Mouse (Mus musculus) kidney, embryonic 15.5 days (tissue): ENCODE results near the gene Bri3. TPM values are rescaled to one million over a fixed set of nuclear protein-coding genes. Genes with fewer than 3 reads are reported as not detected.

Source experiments
- ATAC-seq: fragments of 200-750 bp; cut with Nextera tagmentation; replicated peaks from 2 replicates; pipeline ENCODE4 v1.8.0; 2017; ENCODE audit warnings: moderate TSS enrichment; ENCODE audit not compliant: low FRiP score
- H3K27ac ChIP-seq: fragments of 300-500 bp; sonication (generic); 2 replicates; pipeline ENCODE4 v1.5.1; 2015; ENCODE audit warnings: mild to moderate bottlenecking, inconsistent platforms
- H3K27me3 ChIP-seq: fragments of 300-500 bp; sonication (generic); 2 replicates; pipeline ENCODE4 v1.6.1; 2015; ENCODE audit warnings: inconsistent platforms
- H3K36me3 ChIP-seq: fragments of 300-500 bp; sonication (generic); 2 replicates; pipeline ENCODE4 v1.6.1; 2015; ENCODE audit warnings: inconsistent platforms
- H3K4me1 ChIP-seq: fragments of 300-500 bp; sonication (generic); 2 replicates; pipeline ENCODE4 v1.6.1; 2015; ENCODE audit warnings: inconsistent platforms
- H3K4me2 ChIP-seq: fragments of 300-500 bp; sonication (generic); 2 replicates; pipeline ENCODE4 v1.6.1; 2015; ENCODE audit warnings: moderate library complexity, mild to moderate bottlenecking, inconsistent platforms
- H3K4me3 ChIP-seq: fragments of 300-500 bp; sonication (generic); replicated peaks from 2 replicates; pipeline ENCODE4 v1.5.1; 2015; ENCODE audit warnings: mild to moderate bottlenecking, inconsistent platforms
- H3K9ac ChIP-seq: fragments of 300-500 bp; sonication (generic); 2 replicates; pipeline ENCODE4 v1.6.1; 2015; ENCODE audit warnings: mild to moderate bottlenecking, inconsistent platforms
- H3K9me3 ChIP-seq: fragments of 300-500 bp; sonication (generic); replicated peaks from 2 replicates; pipeline ENCODE4 v1.6.1; 2016; ENCODE audit warnings: inconsistent platforms
- WGBS: fragments of 180-500 bp; shearing (Covaris S2); methylation state at CpG from one replicate; pipeline ENCODE4 v1.1.7; 2015; ENCODE audit warnings: mixed read lengths; 5-methylcytosine and 5-hydroxymethylcytosine counted together
- polyA plus RNA-seq: library from polyadenylated mRNA; unstranded; fragments of >200 nt; fragmentation: Nextera tagmentation; extraction: Ambion mirVana; gene quantifications from 2 replicates; pipeline ENCODE4 v1.2.1, GENCODE M21; 2015

Gene Bri3
- polyA plus RNA-seq, 1 experiment from 2014 or later, result 123 TPM

GRCm38 (mm10) chr5:144379431-144379830 is 135.2 kb downstream of the Bri3 start:
- no peaks in the 10 kb centered on the region for H3K9me3 ChIP-seq
- H3K36me3 ChIP-seq, result no peaks in the 10 kb centered on the region
- H3K27ac ChIP-seq, result no peak overlapping the region
- no peaks in the 10 kb centered on the region for H3K27me3 ChIP-seq
- ATAC-seq, result no peak
- no peak overlapping the region for H3K4me3 ChIP-seq
- 89% methylated on average over 4 of the region's 4 CpGs for WGBS
- no peak overlapping the region for H3K4me2 ChIP-seq
- H3K9ac ChIP-seq, result no peak overlapping the region
- no peaks in the 10 kb centered on the region for H3K4me1 ChIP-seq

GRCm38 (mm10) chr5:144380689-144381088 is 136.5 kb downstream of the Bri3 start:
- WGBS, result 67% methylated on average over 7 of the region's 7 CpGs
- Histone ChIP-seq H3K36me3 (no peaks in the 10 kb centered on the region), H3K4me3 (no peak overlapping the region), H3K4me1 (no peaks in the 10 kb centered on the region), H3K4me2 (no peak overlapping the region), H3K27me3 (no peaks in the 10 kb centered on the region), H3K27ac (no peak overlapping the region), H3K9ac (no peak overlapping the region), H3K9me3 (no peaks in the 10 kb centered on the region)
- no peak for ATAC-seq

GRCm38 (mm10) chr5:144381782-144382181 is 137.5 kb downstream of the Bri3 start:
- ATAC-seq, result no peak

GRCm38 (mm10) chr5:144383936-144384335 is 139.7 kb downstream of the Bri3 start:
- Histone ChIP-seq H3K27ac (no peak overlapping the region), H3K9ac (no peak overlapping the region), H3K9me3 (no peaks in the 10 kb centered on the region), H3K4me1 (no peaks in the 10 kb centered on the region), H3K4me2 (no peak overlapping the region), H3K27me3 (no peaks in the 10 kb centered on the region), H3K4me3 (no peak overlapping the region), H3K36me3 (no peaks in the 10 kb centered on the region)
- no peak for ATAC-seq
- WGBS, result 72% methylated on average over 3 of the region's 3 CpGs

More at GRCm38 (mm10) chr5:144381782-144382181, 137.5 kb downstream of the Bri3 start:
- Histone ChIP-seq H3K4me1 (no peaks in the 10 kb centered on the region), H3K36me3 (no peaks in the 10 kb centered on the region), H3K4me3 (no peak overlapping the region), H3K27ac (no peak overlapping the region), H3K9ac (no peak overlapping the region), H3K9me3 (no peaks in the 10 kb centered on the region), H3K4me2 (no peak overlapping the region), H3K27me3 (no peaks in the 10 kb centered on the region)
- WGBS, result 81% methylated on average over 3 of the region's 3 CpGs

- H3K27ac ChIP-seq, result no peak overlapping the region
- no peak for ATAC-seq
- H3K9ac ChIP-seq, result no peak overlapping the region
- H3K4me3 ChIP-seq, result no peak overlapping the region
- 11% methylated on average over 6 of the region's 6 CpGs for WGBS
- no peaks in the 10 kb centered on the region for H3K4me1 ChIP-seq
- no peaks in the 10 kb centered on the region for H3K36me3 ChIP-seq
- H3K27me3 ChIP-seq, result no peaks in the 10 kb centered on the region
- no peak overlapping the region for H3K4me2 ChIP-seq
- no peaks in the 10 kb centered on the region for H3K9me3 ChIP-seq
These were observed 143.6 kb downstream of the Bri3 start for GRCm38 (mm10) chr5:144387851-144388250.

GRCm38 (mm10) chr5:144394142-144394541 is 149.9 kb downstream of the Bri3 start:
- Histone ChIP-seq H3K4me1 (no peaks in the 10 kb centered on the region), H3K27me3 (no peaks in the 10 kb centered on the region), H3K4me2 (no peak overlapping the region), H3K4me3 (no peak overlapping the region), H3K36me3 (no peaks in the 10 kb centered on the region), H3K9me3 (no peaks in the 10 kb centered on the region), H3K9ac (no peak overlapping the region), H3K27ac (no peak overlapping the region)
- no peak for ATAC-seq
- 90% methylated on average over 2 of the region's 2 CpGs for WGBS

GRCm38 (mm10) chr5:144397566-144397965 is 153.3 kb downstream of the Bri3 start:
- H3K36me3 ChIP-seq, result no peaks in the 10 kb centered on the region
- ATAC-seq, result no peak
- no peak overlapping the region for H3K27ac ChIP-seq
- H3K9me3 ChIP-seq, result no peaks in the 10 kb centered on the region
- no peak overlapping the region for H3K4me2 ChIP-seq
- WGBS, result 9% methylated on average over 7 of the region's 9 CpGs
- H3K4me1 ChIP-seq, result peaks cover 4% of the 10 kb centered on the region; the same call in 1 of the 2 replicates
- H3K9ac ChIP-seq, result no peak overlapping the region
- H3K4me3 ChIP-seq, result no peak overlapping the region
- no peaks in the 10 kb centered on the region for H3K27me3 ChIP-seq

GRCm38 (mm10) chr5:144400821-144401220 is 156.6 kb downstream of the Bri3 start:
- Histone ChIP-seq H3K36me3 (no peaks in the 10 kb centered on the region), H3K4me2 (no peak overlapping the region), H3K9ac (no peak overlapping the region), H3K27me3 (no peaks in the 10 kb centered on the region), H3K4me1 (peaks cover 4% of the 10 kb centered on the region; the same call in 1 of the 2 replicates), H3K4me3 (no peak overlapping the region), H3K9me3 (no peaks in the 10 kb centered on the region), H3K27ac (no peak overlapping the region)
- no peak for ATAC-seq
- WGBS, result 63% methylated on average over 5 of the region's 5 CpGs

- no peaks in the 10 kb centered on the region for H3K36me3 ChIP-seq
- H3K9ac ChIP-seq, result no peak overlapping the region
- H3K4me2 ChIP-seq, result no peak overlapping the region
- H3K4me1 ChIP-seq, result peaks cover 4% of the 10 kb centered on the region; the same call in 1 of the 2 replicates
- ATAC-seq, result no peak
- no peak overlapping the region for H3K27ac ChIP-seq
- H3K9me3 ChIP-seq, result no peaks in the 10 kb centered on the region
- H3K27me3 ChIP-seq, result no peaks in the 10 kb centered on the region
- 86% methylated on average over 11 of the region's 11 CpGs for WGBS
- H3K4me3 ChIP-seq, result no peak overlapping the region
These were observed 162.0 kb downstream of the Bri3 start for GRCm38 (mm10) chr5:144406256-144406655.

- Histone ChIP-seq H3K27ac (no peak overlapping the region), H3K4me3 (no peak overlapping the region), H3K27me3 (no peaks in the 10 kb centered on the region), H3K4me2 (no peak overlapping the region), H3K36me3 (no peaks in the 10 kb centered on the region), H3K9me3 (no peaks in the 10 kb centered on the region), H3K9ac (no peak overlapping the region), H3K4me1 (no peaks in the 10 kb centered on the region)
- 97% methylated on average over 10 of the region's 10 CpGs for WGBS
- ATAC-seq, result no peak
These were observed 166.4 kb downstream of the Bri3 start for GRCm38 (mm10) chr5:144410666-144411065.

- Histone ChIP-seq H3K4me3 (no peak overlapping the region), H3K27me3 (no peaks in the 10 kb centered on the region), H3K4me2 (no peak overlapping the region), H3K27ac (no peak overlapping the region), H3K4me1 (no peaks in the 10 kb centered on the region), H3K36me3 (no peaks in the 10 kb centered on the region), H3K9ac (no peak overlapping the region), H3K9me3 (no peaks in the 10 kb centered on the region)
- WGBS, result 51% methylated on average over 5 of the region's 5 CpGs
- no peak for ATAC-seq
These were observed 167.5 kb downstream of the Bri3 start for GRCm38 (mm10) chr5:144411702-144412101.

- no peak for ATAC-seq
- Histone ChIP-seq H3K36me3 (no peaks in the 10 kb centered on the region), H3K9me3 (no peaks in the 10 kb centered on the region), H3K27me3 (no peaks in the 10 kb centered on the region), H3K4me2 (no peak overlapping the region), H3K27ac (no peak overlapping the region), H3K4me1 (no peaks in the 10 kb centered on the region), H3K9ac (no peak overlapping the region), H3K4me3 (no peak overlapping the region)
- 65% methylated on average over 4 of the region's 4 CpGs for WGBS
These were observed 168.5 kb downstream of the Bri3 start for GRCm38 (mm10) chr5:144412781-144413180.

- Histone ChIP-seq H3K4me3 (no peak overlapping the region), H3K36me3 (no peaks in the 10 kb centered on the region), H3K27me3 (no peaks in the 10 kb centered on the region), H3K27ac (no peak overlapping the region), H3K4me1 (no peaks in the 10 kb centered on the region), H3K9me3 (no peaks in the 10 kb centered on the region), H3K4me2 (no peak overlapping the region), H3K9ac (no peak overlapping the region)
- no peak for ATAC-seq
- 78% methylated on average over 12 of the region's 12 CpGs for WGBS
These were observed 174.2 kb downstream of the Bri3 start for GRCm38 (mm10) chr5:144418456-144418855.
